Mouse (Mus musculus) inflammation-experienced regulatory T-cells, adult 6 months (primary cell): Measurements from ENCODE around the gene Morn4. TPM values are rescaled to one million over a fixed set of nuclear protein-coding genes. Genes with fewer than 3 reads are reported as not detected.
A peak's percentile ranks its signal among the peaks of the same experiment; 100 is the strongest.

Experiments
- ATAC-seq: one replicate; pipeline ENCODE4 v1.8.0; 2017
- polyA plus RNA-seq, 3 experiments: library from polyadenylated mRNA; unstranded; fragments of 100-300 nt; shearing (Covaris generic); gene quantifications; one replicate each; pipeline ENCODE4 v1.2.1; 2017

The Morn4 gene
- polyA plus RNA-seq, 3 experiments from 2014 or later = 0.55 to 0.75 (median 0.65) TPM

- no peak for ATAC-seq
These were observed 48.9 kb downstream of the Morn4 start for GRCm38 (mm10) chr19:42037167-42037702.

GRCm38 (mm10) chr19:42036357-42036756 lies 49.8 kb downstream of the Morn4 start:
- ATAC-seq = no peak

GRCm38 (mm10) chr19:42035456-42036248 lies 50.5 kb downstream of the Morn4 start, which contains the start of gene Ankrd2:
Ankrd2 (plus strand) TSS chr19:42036000.
- peak; percentile 60 for ATAC-seq

- no peak for ATAC-seq
These were observed 51.2 kb downstream of the Morn4 start for GRCm38 (mm10) chr19:42034881-42035455.

- ATAC-seq = no peak
These were observed 51.9 kb downstream of the Morn4 start for GRCm38 (mm10) chr19:42034146-42034775.

GRCm38 (mm10) chr19:42033611-42034010 lies 52.5 kb downstream of the Morn4 start:
- ATAC-seq = no peak

GRCm38 (mm10) chr19:42031112-42031511 lies 55.0 kb downstream of the Morn4 start:
- no peak for ATAC-seq

- peak; percentile 50 for ATAC-seq
These were observed 60.0 kb downstream of the Morn4 start for GRCm38 (mm10) chr19:42026158-42026557.

Other genes starting within 250 kb of the Morn4 start
- 1 to 10 TPM in 2 of 3 experiments, under 1 TPM in 1; 0.33 to 1.5 (median 1.3) TPM for gene Frat2, start 238.2 kb downstream of the Morn4 start, polyA plus RNA-seq
- gene Rrp12, start 190.2 kb downstream of the Morn4 start, polyA plus RNA-seq = 1 to 10 TPM; 5.9 to 8.6 (median 7.5) TPM
- gene Pgam1, start 174.4 kb downstream of the Morn4 start, polyA plus RNA-seq = 10 to 100 TPM; 52.3 to 81.2 (median 59.2) TPM
- 10 to 100 TPM; 66.9 to 92.2 (median 92.1) TPM for gene Exosc1, start 152.9 kb downstream of the Morn4 start, polyA plus RNA-seq
- gene Zdhhc16, start 152.9 kb downstream of the Morn4 start, polyA plus RNA-seq = 10 to 100 TPM; 38.4 to 48.4 (median 43.2) TPM
- 10 to 100 TPM; 58.6 to 97.5 (median 79.2) TPM for gene Mms19, start 105.2 kb downstream of the Morn4 start, polyA plus RNA-seq
- 1 to 10 TPM; 1.1 to 4.7 (median 3.9) TPM for gene Ubtd1, start 104.6 kb downstream of the Morn4 start, polyA plus RNA-seq
- not detected for gene Ankrd2, start 50.4 kb downstream of the Morn4 start, polyA plus RNA-seq
- gene Hoga1, start 40.7 kb downstream of the Morn4 start, polyA plus RNA-seq = not detected
- not detected for gene 4933411K16Rik, start 34.1 kb downstream of the Morn4 start, polyA plus RNA-seq
- gene Pi4k2a, start 4.1 kb upstream of the Morn4 start, polyA plus RNA-seq = 10 to 100 TPM in 2 of 3 experiments, 1 to 10 TPM in 1; 8.1 to 16.7 (median 11.9) TPM
- gene Avpi1, start 42.7 kb upstream of the Morn4 start, polyA plus RNA-seq = 10 to 100 TPM in 1 of 3 experiments, 1 to 10 TPM in 2; 6.1 to 12.0 (median 6.8) TPM
- gene Marveld1, start 61.0 kb upstream of the Morn4 start, polyA plus RNA-seq = 1 to 10 TPM; 2.9 to 8.7 (median 6.9) TPM
- 10 to 100 TPM; 12.1 to 18.8 (median 17.9) TPM for gene Zfyve27, start 77.6 kb upstream of the Morn4 start, polyA plus RNA-seq
- gene Sfrp5, start 115.9 kb upstream of the Morn4 start, polyA plus RNA-seq = not detected
- gene Golga7b, start 161.2 kb upstream of the Morn4 start, polyA plus RNA-seq = not detected